Mouse (Mus musculus) hindbrain, embryonic 10.5 days (tissue): ENCODE measurements at regions not wholly inside any gene's neighbourhood (a gene's known extent, or its start where the extent isn't known, plus 50 kb on each side); places are given as distances from the start of the nearest gene placed in this dataset.
A peak's percentile ranks its signal among the peaks of the same experiment; 100 is the strongest.

Experiments used
- DNase-seq: peaks from one replicate; pipeline ENCODE4 v3.0.0-alpha.2; 2017; ENCODE audit warnings: low spot score
- H3K27ac ChIP-seq: fragments of 300-500 bp; sonication (generic); 2 replicates; pipeline ENCODE4 v1.5.1; 2016; ENCODE audit warnings: mild to moderate bottlenecking, moderate library complexity
- H3K27me3 ChIP-seq: fragments of 300-500 bp; sonication (generic); 2 replicates; pipeline ENCODE4 v1.6.1; 2016; ENCODE audit warnings: mild to moderate bottlenecking; ENCODE audit not compliant: poor library complexity, insufficient read depth, severe bottlenecking
- H3K36me3 ChIP-seq: fragments of 300-500 bp; sonication (generic); 2 replicates; pipeline ENCODE4 v1.6.1; 2016; ENCODE audit warnings: mild to moderate bottlenecking, moderate library complexity
- H3K4me1 ChIP-seq: fragments of 300-500 bp; sonication (generic); replicated peaks from 2 replicates; pipeline ENCODE4 v1.6.1; 2016; ENCODE audit warnings: mild to moderate bottlenecking
- H3K4me3 ChIP-seq: fragments of 300-500 bp; sonication (generic); 2 replicates; pipeline ENCODE4 v1.5.1; 2016; ENCODE audit warnings: mild to moderate bottlenecking, moderate library complexity
- H3K9me3 ChIP-seq: fragments of 300-500 bp; sonication (generic); 2 replicates; pipeline ENCODE4 v1.6.1; 2016; ENCODE audit warnings: mild to moderate bottlenecking, moderate library complexity
- WGBS: fragments of 180-500 bp; shearing (Covaris S2); methylation state at CpG from one replicate; pipeline ENCODE4 v1.1.7; 2016; 5-methylcytosine and 5-hydroxymethylcytosine counted together

- Histone ChIP-seq H3K4me3 (no peak overlapping the region), H3K36me3 (no peaks in the 10 kb centered on the region), H3K9me3 (no peaks in the 10 kb centered on the region), H3K27me3 (no peaks in the 10 kb centered on the region), H3K4me1 (no peaks in the 10 kb centered on the region), H3K27ac (no peak overlapping the region)
- DNase-seq = no peak
- WGBS = 86% methylated on average over 7 of the region's 7 CpGs
Measured at GRCm38 (mm10) chr16:70021436-70021835, 157.9 kb upstream of the Speer2 start.

- no peaks in the 10 kb centered on the region for H3K9me3 ChIP-seq
- no peaks in the 10 kb centered on the region for H3K36me3 ChIP-seq
- H3K4me3 ChIP-seq = no peak overlapping the region
- no peaks in the 10 kb centered on the region for H3K27me3 ChIP-seq
- WGBS = 79% methylated on average over 13 of the region's 13 CpGs
- peak; percentile 13 for DNase-seq
- no peaks in the 10 kb centered on the region for H3K4me1 ChIP-seq
- H3K27ac ChIP-seq = no peak overlapping the region
Measured at GRCm38 (mm10) chr16:70028649-70029048, 165.1 kb upstream of the Speer2 start.

DNA sequence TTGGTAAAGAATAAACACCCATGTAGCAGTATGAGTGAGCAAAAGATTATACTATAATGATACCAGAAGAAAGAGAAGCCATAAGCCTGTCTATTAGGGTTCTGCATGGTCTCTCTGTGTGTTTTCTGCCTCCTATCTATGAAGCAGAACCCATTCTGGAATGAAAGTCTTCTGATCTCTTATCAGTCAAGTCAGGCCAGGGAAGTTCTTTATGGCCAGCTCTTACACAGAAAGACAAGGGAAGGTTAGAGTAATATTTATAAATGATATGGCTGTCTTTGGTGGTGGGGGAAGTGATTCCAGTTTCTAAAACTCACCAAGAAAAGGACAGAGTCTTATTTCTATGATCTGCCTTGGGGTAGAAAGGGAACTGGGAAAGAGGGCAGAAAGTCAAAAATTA lies 182.0 kb upstream of the Speer2 start:
- H3K27me3 ChIP-seq = no peaks in the 10 kb centered on the region
- H3K4me3 ChIP-seq = no peak overlapping the region
- no peaks in the 10 kb centered on the region for H3K9me3 ChIP-seq
- H3K27ac ChIP-seq = no peak overlapping the region
- no peaks in the 10 kb centered on the region for H3K36me3 ChIP-seq
- H3K4me1 ChIP-seq = no peaks in the 10 kb centered on the region
- DNase-seq = no peak

GRCm38 (mm10) chr16:70046009-70046408 lies 182.5 kb upstream of the Speer2 start:
- DNase-seq = no peak
- Histone ChIP-seq H3K36me3 (no peaks in the 10 kb centered on the region), H3K27ac (no peak overlapping the region), H3K4me1 (no peaks in the 10 kb centered on the region), H3K27me3 (no peaks in the 10 kb centered on the region), H3K9me3 (no peaks in the 10 kb centered on the region), H3K4me3 (no peak overlapping the region)
- WGBS = 69% methylated on average over 4 of the region's 4 CpGs

DNA sequence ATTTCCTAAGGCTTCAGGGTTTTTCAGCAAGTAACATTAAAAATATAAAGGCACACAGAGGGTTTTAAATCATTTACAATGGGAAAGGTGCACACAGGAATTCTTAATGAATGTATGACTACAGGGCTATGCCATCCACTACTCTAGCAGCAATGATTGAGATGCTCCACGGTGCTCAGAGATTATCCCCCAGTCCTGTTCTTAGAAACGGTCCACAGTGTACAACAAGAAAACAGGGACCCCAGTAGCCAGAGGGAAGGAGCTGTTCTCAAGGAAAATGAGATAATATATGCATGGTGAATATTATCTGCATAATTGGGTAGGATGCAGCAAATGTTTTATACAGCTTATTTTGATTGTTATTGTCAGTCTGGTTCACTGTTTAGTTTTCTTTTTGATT lies 186.3 kb upstream of the Speer2 start:
- Histone ChIP-seq H3K27ac (no peak overlapping the region), H3K4me1 (no peaks in the 10 kb centered on the region), H3K4me3 (no peak overlapping the region), H3K36me3 (no peaks in the 10 kb centered on the region), H3K9me3 (no peaks in the 10 kb centered on the region), H3K27me3 (no peaks in the 10 kb centered on the region)
- WGBS = 75% methylated on average over 2 of the region's 2 CpGs
- DNase-seq = no peak

GRCm38 (mm10) chr16:70071471-70071870 lies 207.9 kb upstream of the Speer2 start:
- Histone ChIP-seq H3K27me3 (no peaks in the 10 kb centered on the region), H3K4me1 (no peaks in the 10 kb centered on the region), H3K4me3 (no peak overlapping the region), H3K36me3 (no peaks in the 10 kb centered on the region), H3K27ac (no peak overlapping the region), H3K9me3 (no peaks in the 10 kb centered on the region)
- no peak for DNase-seq
- WGBS = 92% methylated on average over 4 of the region's 4 CpGs

GRCm38 (mm10) chr16:70073740-70074139 lies 210.2 kb upstream of the Speer2 start:
- no peaks in the 10 kb centered on the region for H3K36me3 ChIP-seq

DNA sequence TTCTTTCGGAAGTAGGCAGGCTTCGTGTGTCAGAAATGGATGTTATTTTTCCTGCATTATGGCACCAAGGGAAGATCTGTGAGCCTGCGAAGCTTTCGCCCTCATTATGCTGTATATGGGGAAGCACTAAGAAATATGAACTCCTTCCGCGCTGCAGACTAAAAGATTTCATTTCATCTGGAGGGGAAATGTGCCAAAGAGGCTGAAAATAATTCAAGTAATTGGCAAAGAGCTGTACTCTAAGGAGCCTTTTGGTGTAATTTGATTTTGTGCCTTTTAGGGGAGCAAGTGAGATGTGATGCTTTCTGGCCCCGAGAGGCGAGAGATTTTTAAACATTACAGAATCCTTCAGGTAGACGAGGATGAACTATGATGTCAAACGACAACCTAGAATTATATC lies 216.0 kb upstream of the Speer2 start:
- no peak for DNase-seq
- Histone ChIP-seq H3K36me3 (no peaks in the 10 kb centered on the region), H3K27me3 (no peaks in the 10 kb centered on the region), H3K9me3 (no peaks in the 10 kb centered on the region), H3K4me1 (no peaks in the 10 kb centered on the region), H3K27ac (no peak overlapping the region), H3K4me3 (no peak overlapping the region)
- 92% methylated on average over 10 of the region's 10 CpGs for WGBS

More at GRCm38 (mm10) chr16:70073740-70074139, 210.2 kb upstream of the Speer2 start:
- no peak overlapping the region for H3K4me3 ChIP-seq
- no peaks in the 10 kb centered on the region for H3K9me3 ChIP-seq
- no peaks in the 10 kb centered on the region for H3K4me1 ChIP-seq
- 86% methylated on average over 2 of the region's 2 CpGs for WGBS
- no peak overlapping the region for H3K27ac ChIP-seq
- DNase-seq = no peak
- H3K27me3 ChIP-seq = no peaks in the 10 kb centered on the region

GRCm38 (mm10) chr16:70091291-70091690 lies 222.5 kb upstream of the Gbe1 start:
- no peak overlapping the region for H3K4me3 ChIP-seq
- no peaks in the 10 kb centered on the region for H3K27me3 ChIP-seq
- no peaks in the 10 kb centered on the region for H3K36me3 ChIP-seq
- H3K9me3 ChIP-seq = no peaks in the 10 kb centered on the region
- H3K27ac ChIP-seq = no peak overlapping the region
- no peaks in the 10 kb centered on the region for H3K4me1 ChIP-seq
- DNase-seq = no peak
- WGBS = 80% methylated on average over 4 of the region's 4 CpGs

DNA sequence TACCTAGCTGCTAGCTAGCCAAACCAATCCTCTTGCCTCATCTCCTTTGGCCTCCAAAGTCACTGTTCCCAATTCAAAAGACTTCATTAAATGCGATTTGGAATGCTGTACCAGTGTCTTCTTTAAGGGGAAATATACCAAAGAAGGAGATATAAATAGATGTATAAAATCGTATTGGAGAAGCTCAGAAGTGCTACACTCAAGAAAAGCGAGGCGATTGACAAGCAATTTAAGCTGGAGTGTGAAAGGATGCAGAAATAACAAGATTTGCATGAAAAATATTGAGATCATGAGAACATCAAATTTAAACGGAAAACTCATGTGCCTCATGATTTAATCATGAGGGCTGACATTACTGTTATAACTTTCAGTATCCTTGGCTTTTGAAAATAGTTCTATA lies 221.8 kb upstream of the Gbe1 start:
- Histone ChIP-seq H3K4me1 (no peaks in the 10 kb centered on the region), H3K27ac (no peak overlapping the region), H3K9me3 (no peaks in the 10 kb centered on the region), H3K4me3 (no peak overlapping the region), H3K27me3 (no peaks in the 10 kb centered on the region), H3K36me3 (no peaks in the 10 kb centered on the region)
- 89% methylated on average over 5 of the region's 5 CpGs for WGBS
- DNase-seq = no peak

DNA sequence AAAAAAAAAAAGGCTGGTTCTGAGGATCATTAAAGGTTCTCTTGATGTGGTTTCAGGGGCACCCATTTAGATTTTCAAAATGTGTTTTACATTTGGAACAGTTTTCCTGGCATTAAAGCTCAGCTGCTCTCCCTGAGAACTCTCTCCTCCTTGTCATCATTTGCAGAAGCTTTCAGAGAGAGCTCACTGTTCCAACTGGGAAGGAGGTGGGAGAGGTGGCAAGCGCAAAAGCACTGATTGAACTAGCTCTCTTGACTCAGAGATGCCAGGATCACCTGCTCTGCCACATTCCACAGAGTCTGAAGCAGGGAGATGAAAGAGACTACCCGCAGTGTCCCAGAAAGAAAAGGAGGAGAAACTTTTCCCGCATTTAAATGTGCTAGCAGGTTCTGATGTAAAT lies 220.5 kb upstream of the Gbe1 start:
- H3K4me3 ChIP-seq = no peak overlapping the region
- WGBS = 25% methylated on average over 3 of the region's 3 CpGs
- H3K27me3 ChIP-seq = no peaks in the 10 kb centered on the region
- no peaks in the 10 kb centered on the region for H3K36me3 ChIP-seq
- DNase-seq = no peak
- H3K27ac ChIP-seq = no peak overlapping the region
- H3K9me3 ChIP-seq = no peaks in the 10 kb centered on the region
- H3K4me1 ChIP-seq = no peaks in the 10 kb centered on the region

DNA sequence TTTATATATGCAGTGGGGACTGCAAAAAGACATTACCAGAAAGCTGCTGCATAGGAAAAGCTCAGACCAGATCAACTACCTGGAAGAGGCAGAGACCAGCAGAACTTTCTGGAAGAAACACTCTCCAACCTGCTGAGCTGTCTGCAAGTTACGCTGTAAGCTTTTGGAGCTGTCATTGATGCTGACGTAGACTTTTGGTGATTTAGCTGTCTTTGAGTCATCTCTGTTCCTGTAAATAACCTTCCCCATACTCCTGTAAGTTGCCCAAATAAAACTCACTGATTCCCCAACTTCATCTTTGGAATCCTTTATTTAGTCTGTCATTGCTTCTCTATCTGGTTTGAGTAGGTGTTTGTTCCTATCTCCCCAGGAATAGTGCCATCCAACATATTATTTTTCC lies 218.5 kb upstream of the Gbe1 start:
- WGBS = 88% methylated on average over 2 of the region's 2 CpGs
- Histone ChIP-seq H3K27ac (no peak overlapping the region), H3K27me3 (no peaks in the 10 kb centered on the region), H3K9me3 (no peaks in the 10 kb centered on the region), H3K4me3 (no peak overlapping the region), H3K4me1 (no peaks in the 10 kb centered on the region), H3K36me3 (no peaks in the 10 kb centered on the region)
- DNase-seq = no peak

DNA sequence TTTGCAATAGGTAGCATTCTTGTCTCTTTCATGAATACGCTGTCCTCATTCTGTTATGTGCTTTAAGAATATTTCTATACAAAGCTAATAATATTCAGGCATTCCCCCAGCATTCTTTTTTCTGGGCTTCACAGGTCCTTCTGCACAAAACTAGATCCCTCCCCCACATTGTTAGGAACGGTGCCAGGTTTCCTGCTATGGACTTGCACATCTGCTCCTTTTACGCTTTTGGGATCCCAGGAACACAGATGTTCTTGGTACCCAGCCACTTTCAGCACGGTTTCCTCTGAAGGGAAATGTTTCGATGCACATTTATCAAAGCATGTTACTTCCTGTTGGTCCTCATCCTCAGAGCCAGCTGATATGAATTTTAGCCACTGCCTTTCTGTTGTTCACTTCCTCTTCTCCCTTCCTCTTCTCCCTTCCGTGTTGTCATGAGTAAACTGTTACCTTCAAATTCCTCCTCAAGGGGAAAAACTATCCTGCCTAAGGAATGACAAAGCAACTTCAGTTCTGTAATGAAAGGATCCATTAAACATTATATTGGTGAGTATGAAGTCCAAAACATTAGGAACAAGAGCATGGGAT lies 209.9 kb upstream of the Gbe1 start:
- H3K36me3 ChIP-seq = no peaks in the 10 kb centered on the region
- no peaks in the 10 kb centered on the region for H3K27me3 ChIP-seq
- 70% methylated on average over 6 of the region's 6 CpGs for WGBS
- no peak overlapping the region for H3K4me3 ChIP-seq
- no peaks in the 10 kb centered on the region for H3K4me1 ChIP-seq
- no peaks in the 10 kb centered on the region for H3K9me3 ChIP-seq
- DNase-seq = no peak
- no peak overlapping the region for H3K27ac ChIP-seq

GRCm38 (mm10) chr16:70141466-70141865 lies 172.3 kb upstream of the Gbe1 start:
- no peak overlapping the region for H3K4me3 ChIP-seq
- H3K36me3 ChIP-seq = no peaks in the 10 kb centered on the region
- H3K9me3 ChIP-seq = no peaks in the 10 kb centered on the region
- WGBS = 50% methylated on average over 3 of the region's 3 CpGs
- no peak overlapping the region for H3K27ac ChIP-seq
- no peaks in the 10 kb centered on the region for H3K27me3 ChIP-seq
- no peak for DNase-seq
- no peaks in the 10 kb centered on the region for H3K4me1 ChIP-seq
